Mouse (Mus musculus) spleen, postnatal 0 days (tissue): ENCODE measurements around the gene Vmn2r44. TPM values are rescaled to one million over a fixed set of nuclear protein-coding genes. Genes with fewer than 3 reads are reported as not detected.

ENCODE experiments used
- polyA plus RNA-seq: library from polyadenylated mRNA; unstranded; fragments of >200 nt; fragmentation: Nextera tagmentation; extraction: Ambion mirVana; gene quantifications from 2 replicates; pipeline ENCODE4 v1.2.1, GENCODE M21; 2015

Gene Vmn2r44
- polyA plus RNA-seq = not detected in 2 replicates

DNA sequence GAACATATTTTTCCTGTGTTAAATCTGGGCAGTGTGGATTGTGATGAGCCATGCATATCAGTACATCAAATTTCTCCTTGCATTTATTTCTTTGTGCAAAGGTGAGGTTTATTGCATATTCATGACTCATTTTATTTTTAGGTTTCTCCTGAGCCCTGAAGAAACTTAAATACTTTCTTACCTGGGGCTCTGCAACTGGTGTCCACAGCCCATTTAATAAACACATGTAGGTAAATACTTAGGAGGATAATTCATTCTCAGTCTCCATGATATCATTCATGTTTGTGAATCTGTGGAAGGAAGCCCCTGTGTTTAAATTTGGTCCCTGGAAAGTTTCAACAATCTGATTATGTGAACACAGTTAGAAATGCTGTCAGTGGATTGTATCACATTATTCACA lies at the start of gene Vmn2r44:
Vmn2r44 (minus strand) TSS at position 101 of the 400 bp plus-strand sequence.

Other genes starting within 250 kb of the Vmn2r44 start
- not detected in 2 replicates for gene Vmn2r41, start 221.7 kb downstream of the Vmn2r44 start, polyA plus RNA-seq
- gene Vmn2r42, start 183.0 kb downstream of the Vmn2r44 start, polyA plus RNA-seq = not detected in 2 replicates
- not detected in 2 replicates for gene Vmn2r43, start 122.7 kb downstream of the Vmn2r44 start, polyA plus RNA-seq
- not detected in 2 replicates for gene Vmn2r45, start 105.7 kb upstream of the Vmn2r44 start, polyA plus RNA-seq